Mouse (Mus musculus): ENCODE measurements at regions not wholly inside any gene's neighbourhood (a gene's known extent, or its start where the extent isn't known, plus 50 kb on each side); places are given as distances from the start of the nearest gene placed in this dataset.

DNA sequence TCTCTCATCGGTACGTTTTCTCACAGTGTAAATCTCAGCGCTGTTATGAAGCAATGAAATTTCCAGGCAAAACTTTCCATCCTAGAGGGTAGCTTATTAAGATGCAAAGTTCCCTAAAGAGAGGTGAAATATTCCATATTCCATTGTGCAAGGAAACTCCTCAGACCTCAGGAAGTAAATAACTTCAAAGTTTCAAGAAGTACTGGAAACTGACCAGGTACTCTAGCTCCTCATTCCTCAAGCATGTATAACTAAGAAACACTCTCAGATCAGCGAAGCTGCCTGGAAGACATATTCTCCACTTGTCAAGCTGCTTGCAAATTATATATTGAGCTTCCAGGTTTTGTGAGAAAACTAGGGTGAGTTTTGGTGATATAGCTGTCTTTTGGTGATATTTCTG lies 279.8 kb upstream of the Mad2l1 start:
- no peak for TF ChIP-seq CTCF (IDR thresholded peaks at IDR 0.05; ENCODE audit: borderline replicate concordance, extremely low read depth, insufficient read depth, insufficient read length)
- no peak for TF ChIP-seq POLR2A (IDR thresholded peaks at IDR 0.05; ENCODE audit: borderline replicate concordance, extremely low read depth, insufficient read depth, insufficient read length, poor library complexity, severe bottlenecking)
- no peak for DNase-seq (ENCODE audit: low read depth)

DNA sequence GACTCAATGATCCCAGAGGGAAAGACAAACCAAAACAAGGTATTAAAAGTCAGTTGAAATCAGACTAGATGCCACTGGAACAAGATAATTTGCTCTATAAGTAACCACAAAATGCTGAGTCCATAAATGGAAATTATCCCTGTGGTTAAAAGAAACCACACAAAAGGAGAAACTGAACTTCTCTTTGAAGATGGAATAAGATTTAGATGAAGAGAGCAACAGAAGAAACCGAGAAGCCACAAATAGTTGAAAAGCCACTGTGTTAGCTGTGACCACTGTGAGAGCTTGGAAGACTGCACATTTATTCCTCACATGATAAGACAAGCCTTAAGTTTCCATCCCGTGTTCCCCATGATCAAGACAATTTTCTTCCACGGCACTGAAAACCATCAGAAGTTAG lies 271.8 kb upstream of the Mad2l1 start:
- no peak for DNase-seq (ENCODE audit: low read depth)
- TF ChIP-seq POLR2A (IDR thresholded peaks at IDR 0.05; ENCODE audit: borderline replicate concordance, extremely low read depth, insufficient read depth, insufficient read length, poor library complexity, severe bottlenecking): no peak
- no peak for TF ChIP-seq CTCF (IDR thresholded peaks at IDR 0.05; ENCODE audit: borderline replicate concordance, extremely low read depth, insufficient read depth, insufficient read length)

DNA sequence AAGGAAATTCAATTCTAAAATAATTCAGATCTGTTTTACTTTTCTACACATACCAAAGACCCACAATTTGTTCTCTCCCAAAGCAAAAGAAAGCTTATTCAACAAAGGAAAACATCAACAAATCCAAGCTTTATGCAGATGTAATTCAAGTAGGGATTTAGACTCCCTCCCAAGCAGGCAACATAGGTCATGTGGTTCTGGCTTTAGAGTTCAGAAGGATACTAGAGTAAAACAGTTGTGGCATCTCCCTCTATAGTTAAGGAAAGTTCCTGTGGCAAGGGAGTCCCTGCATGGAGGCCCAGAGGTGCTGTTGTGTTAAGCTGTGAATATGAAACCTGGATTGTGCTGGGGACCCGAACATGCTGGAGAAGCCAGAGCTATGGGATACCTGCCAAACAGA lies 271.3 kb upstream of the Mad2l1 start:
- TF ChIP-seq POLR2A (IDR thresholded peaks at IDR 0.05; ENCODE audit: borderline replicate concordance, extremely low read depth, insufficient read depth, insufficient read length, poor library complexity, severe bottlenecking) (no peak), CTCF (IDR thresholded peaks at IDR 0.05; ENCODE audit: borderline replicate concordance, extremely low read depth, insufficient read depth, insufficient read length) (no peak)
- DNase-seq (ENCODE audit: low read depth): no peak

DNA sequence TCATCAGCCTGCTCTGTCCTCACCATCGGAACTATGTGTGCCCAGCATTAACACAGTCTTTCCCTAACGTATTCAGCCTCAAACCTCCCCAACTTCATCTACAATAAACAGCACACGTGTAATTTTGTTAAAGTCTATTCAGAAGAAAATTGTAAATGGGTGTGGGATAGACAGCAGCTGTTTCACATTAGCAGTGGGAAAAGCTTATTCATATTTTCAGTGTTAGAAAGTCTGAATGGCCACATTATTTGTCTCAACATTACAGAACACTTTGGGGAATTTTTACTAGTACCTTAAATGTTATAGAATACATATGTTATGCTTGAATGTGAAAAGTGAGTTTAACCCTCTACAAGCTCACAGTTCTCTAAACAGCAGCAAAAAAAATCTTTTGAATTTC lies 266.8 kb upstream of the Mad2l1 start:
- no peak for DNase-seq (ENCODE audit: low read depth)
- TF ChIP-seq CTCF (IDR thresholded peaks at IDR 0.05; ENCODE audit: borderline replicate concordance, extremely low read depth, insufficient read depth, insufficient read length) (no peak), POLR2A (IDR thresholded peaks at IDR 0.05; ENCODE audit: borderline replicate concordance, extremely low read depth, insufficient read depth, insufficient read length, poor library complexity, severe bottlenecking) (no peak)

DNA sequence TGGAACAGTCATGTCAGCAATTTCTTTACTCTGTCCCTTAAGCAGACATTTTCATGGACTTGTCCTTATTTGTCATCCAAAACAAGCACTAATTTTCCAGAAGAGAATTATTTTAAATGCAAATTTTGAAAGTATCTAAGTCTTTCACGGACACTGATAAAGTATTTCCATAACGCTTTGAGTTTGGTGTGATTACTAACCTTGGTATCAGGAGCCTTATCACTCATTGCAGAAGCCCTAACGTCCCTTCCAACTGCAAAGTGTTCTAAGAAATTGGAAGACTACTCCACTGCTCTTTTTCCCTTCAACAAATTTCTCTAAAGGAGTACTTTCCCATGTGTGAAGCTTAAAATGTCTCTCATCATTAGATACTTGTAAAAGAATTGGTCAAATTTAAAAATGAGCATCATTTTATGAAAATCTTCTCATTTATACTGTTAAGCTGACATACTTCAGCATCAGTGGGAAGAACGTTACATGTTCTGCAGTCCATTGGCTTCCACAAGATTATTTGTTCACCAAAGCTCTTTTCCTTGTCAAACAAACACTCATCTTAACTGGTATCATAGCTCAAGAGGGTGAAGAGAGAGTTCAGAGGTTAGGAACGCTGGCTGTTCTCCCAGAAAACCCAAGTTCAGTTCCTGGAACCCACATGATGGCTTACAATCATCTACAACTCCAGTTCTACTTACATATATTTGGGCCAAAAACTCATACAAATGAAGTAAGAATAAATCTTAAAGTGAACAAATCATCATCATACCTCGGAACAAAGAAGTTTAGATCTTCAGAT lies 263.6 kb upstream of the Mad2l1 start:
- DNase-seq (ENCODE audit: low read depth): no peak
- TF ChIP-seq POLR2A (IDR thresholded peaks at IDR 0.05; ENCODE audit: borderline replicate concordance, extremely low read depth, insufficient read depth, insufficient read length, poor library complexity, severe bottlenecking): no peak
- TF ChIP-seq CTCF (IDR thresholded peaks at IDR 0.05; ENCODE audit: borderline replicate concordance, extremely low read depth, insufficient read depth, insufficient read length): no peak

DNA sequence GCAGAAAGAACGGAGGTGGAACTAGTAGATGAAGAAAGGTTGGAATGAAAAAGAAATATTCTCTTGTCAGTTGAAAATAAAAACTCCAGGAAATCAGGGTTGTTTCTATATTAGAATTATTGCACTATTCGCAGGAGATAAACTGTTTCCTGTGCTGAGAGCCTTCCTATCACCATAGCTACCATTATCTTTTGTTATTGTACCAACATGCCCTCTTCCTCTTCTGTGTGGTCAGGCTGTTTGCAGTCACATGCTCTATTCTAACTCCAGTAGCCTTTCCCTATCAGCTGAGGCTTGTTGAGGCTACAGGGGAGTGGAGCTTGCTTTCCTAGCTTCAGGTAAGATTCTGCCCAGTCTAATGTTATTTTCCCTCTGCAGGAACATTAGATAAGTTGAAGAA lies 263.0 kb upstream of the Mad2l1 start:
- TF ChIP-seq CTCF (IDR thresholded peaks at IDR 0.05; ENCODE audit: borderline replicate concordance, extremely low read depth, insufficient read depth, insufficient read length) (no peak), POLR2A (IDR thresholded peaks at IDR 0.05; ENCODE audit: borderline replicate concordance, extremely low read depth, insufficient read depth, insufficient read length, poor library complexity, severe bottlenecking) (no peak)
- DNase-seq (ENCODE audit: low read depth): no peak

DNA sequence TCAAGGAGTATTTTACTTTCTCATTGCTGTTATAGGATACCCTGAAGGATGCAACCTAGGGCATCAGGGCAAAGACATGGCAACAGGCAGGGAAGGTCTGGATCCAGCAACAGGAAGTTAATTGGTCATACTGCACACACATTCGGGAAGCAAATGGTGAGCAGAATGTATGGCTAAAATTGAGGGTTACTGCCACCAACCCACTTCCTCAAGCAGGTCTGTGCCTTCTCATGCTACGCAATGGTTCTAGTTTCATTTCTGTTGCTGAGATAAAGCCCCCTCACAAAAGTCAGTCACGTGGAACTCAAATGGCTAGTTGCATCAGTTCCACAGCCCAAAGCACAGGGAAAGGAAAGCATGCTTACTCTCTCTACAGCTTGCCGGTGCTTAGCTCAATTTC lies 260.5 kb upstream of the Mad2l1 start:
- no peak for DNase-seq (ENCODE audit: low read depth)
- TF ChIP-seq CTCF (IDR thresholded peaks at IDR 0.05; ENCODE audit: borderline replicate concordance, extremely low read depth, insufficient read depth, insufficient read length) (no peak), POLR2A (IDR thresholded peaks at IDR 0.05; ENCODE audit: borderline replicate concordance, extremely low read depth, insufficient read depth, insufficient read length, poor library complexity, severe bottlenecking) (no peak)

DNA sequence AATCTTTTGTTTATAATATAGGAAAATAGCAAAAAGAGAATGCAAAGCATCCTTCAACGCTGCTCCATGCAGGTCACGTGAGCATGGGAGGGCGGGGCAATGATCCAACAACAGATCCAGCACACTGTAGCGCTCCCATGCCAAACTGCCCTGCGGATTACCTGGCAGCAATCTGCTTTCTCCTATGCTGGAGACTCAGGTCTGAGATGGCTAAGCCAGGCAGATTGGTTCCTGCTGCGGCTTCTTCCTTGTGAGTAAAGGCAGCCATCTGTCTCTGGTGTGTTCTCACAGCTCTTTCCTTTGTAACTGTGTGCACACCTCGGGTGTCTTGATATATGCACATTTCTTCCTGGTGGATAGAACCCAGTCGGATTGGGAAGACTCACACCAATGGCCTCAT lies 254.5 kb upstream of the Mad2l1 start:
- TF ChIP-seq CTCF (IDR thresholded peaks at IDR 0.05; ENCODE audit: borderline replicate concordance, extremely low read depth, insufficient read depth, insufficient read length) (no peak), POLR2A (IDR thresholded peaks at IDR 0.05; ENCODE audit: borderline replicate concordance, extremely low read depth, insufficient read depth, insufficient read length, poor library complexity, severe bottlenecking) (no peak)
- no peak for DNase-seq (ENCODE audit: low read depth)

DNA sequence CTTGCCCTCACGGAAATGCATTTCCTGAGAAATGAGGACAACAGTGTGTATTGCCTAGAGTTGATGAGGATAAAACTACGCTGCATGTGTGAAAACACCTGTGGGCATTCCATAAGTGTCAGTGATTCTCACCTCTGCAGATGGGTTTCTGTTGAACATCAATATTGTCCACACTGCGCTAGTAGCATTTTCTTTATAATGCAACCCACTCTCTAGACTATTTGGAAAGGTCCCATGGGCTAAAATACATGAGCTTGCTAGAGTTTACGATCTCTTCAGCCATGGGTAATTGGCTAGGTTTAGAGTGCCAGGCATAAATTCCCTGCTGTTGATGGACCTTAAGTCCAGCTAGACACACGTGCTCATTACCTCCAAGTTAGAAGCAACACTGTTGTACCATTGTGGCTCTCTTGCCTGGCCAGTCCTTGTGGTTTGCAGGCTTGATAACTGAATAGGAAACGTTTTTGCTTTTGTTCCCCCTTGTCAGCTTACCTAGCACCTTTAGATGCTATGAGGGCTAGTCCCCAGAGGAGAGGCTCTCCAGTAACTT lies 252.5 kb upstream of the Mad2l1 start:
- TF ChIP-seq CTCF (IDR thresholded peaks at IDR 0.05; ENCODE audit: borderline replicate concordance, extremely low read depth, insufficient read depth, insufficient read length) (no peak), POLR2A (IDR thresholded peaks at IDR 0.05; ENCODE audit: borderline replicate concordance, extremely low read depth, insufficient read depth, insufficient read length, poor library complexity, severe bottlenecking) (no peak)
- no peak for DNase-seq (ENCODE audit: low read depth)

DNA sequence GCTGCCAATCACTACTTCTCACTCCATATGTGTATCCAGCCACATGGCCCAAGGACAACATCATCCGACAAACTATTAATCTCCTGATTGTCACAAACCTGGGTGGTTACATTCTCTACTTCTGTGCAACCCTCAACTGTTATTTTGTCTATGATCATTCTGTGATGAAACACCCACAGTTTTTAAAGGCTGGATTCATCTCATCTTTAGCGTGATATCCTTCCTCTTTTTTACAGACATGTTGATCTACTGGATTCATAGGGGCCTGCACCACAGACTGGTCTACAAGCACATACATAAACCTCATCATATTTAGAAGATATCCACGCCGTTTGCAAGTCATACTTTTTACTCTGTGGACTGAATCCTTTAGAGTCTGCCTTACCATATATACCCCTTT lies 251.7 kb upstream of the Mad2l1 start:
- TF ChIP-seq POLR2A (IDR thresholded peaks at IDR 0.05; ENCODE audit: borderline replicate concordance, extremely low read depth, insufficient read depth, insufficient read length, poor library complexity, severe bottlenecking) (no peak), CTCF (IDR thresholded peaks at IDR 0.05; ENCODE audit: borderline replicate concordance, extremely low read depth, insufficient read depth, insufficient read length) (no peak)
- no peak for DNase-seq (ENCODE audit: low read depth)

DNA sequence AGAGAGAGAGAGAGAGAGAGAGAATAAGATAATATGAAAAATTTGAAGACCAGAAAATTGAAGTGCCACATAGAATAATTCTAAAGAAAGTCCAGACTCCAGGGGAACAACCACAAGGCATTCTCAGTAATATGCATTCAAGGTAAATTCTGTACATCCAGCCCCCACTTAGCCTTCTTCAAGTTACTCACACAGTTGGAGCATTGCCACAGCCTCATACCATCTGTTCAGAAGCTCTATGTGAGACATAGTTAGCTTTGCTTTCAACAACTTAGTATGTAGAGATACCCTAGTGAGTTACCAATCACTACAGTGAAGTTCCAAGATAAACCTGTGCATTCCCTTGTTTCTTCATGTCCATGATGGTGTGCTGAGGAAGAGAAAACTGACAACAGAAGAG lies 247.6 kb upstream of the Mad2l1 start:
- no peak for TF ChIP-seq POLR2A (IDR thresholded peaks at IDR 0.05; ENCODE audit: borderline replicate concordance, extremely low read depth, insufficient read depth, insufficient read length, poor library complexity, severe bottlenecking)
- no peak for TF ChIP-seq CTCF (IDR thresholded peaks at IDR 0.05; ENCODE audit: borderline replicate concordance, extremely low read depth, insufficient read depth, insufficient read length)
- peak; percentile 30 for DNase-seq (ENCODE audit: low read depth)

DNA sequence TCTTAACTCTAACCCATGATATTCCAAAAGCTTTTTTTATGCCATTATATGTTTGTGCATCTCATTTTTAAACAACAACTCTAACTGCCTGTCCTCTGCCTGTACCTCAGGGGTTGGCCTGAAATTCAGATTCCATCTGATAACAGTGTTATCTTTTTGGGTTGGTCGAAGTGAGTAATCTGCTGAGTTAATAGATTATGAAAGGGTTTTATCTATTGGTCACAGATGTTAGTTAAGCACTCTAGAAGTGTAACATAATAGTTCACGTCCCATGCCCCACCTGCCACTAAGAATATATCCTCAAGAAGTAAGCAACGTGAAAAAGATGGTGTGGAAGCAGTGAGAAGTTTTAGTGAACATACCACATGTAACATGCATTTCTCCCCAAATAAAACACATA lies 246.0 kb upstream of the Mad2l1 start:
- DNase-seq (ENCODE audit: low read depth): no peak
- TF ChIP-seq POLR2A (IDR thresholded peaks at IDR 0.05; ENCODE audit: borderline replicate concordance, extremely low read depth, insufficient read depth, insufficient read length, poor library complexity, severe bottlenecking) (no peak), CTCF (IDR thresholded peaks at IDR 0.05; ENCODE audit: borderline replicate concordance, extremely low read depth, insufficient read depth, insufficient read length) (no peak)
